Mouse (Mus musculus) activated CD4-positive, CD25-positive, alpha-beta regulatory T cell, adult 4 months (primary cell): ENCODE results near the gene Pcyt1b. TPM values are rescaled to one million over a fixed set of nuclear protein-coding genes. Genes with fewer than 3 reads are reported as not detected.

Experiments
- ATAC-seq: one replicate; pipeline ENCODE4 v1.8.0; 2017
- polyA plus RNA-seq, 2 experiments: library from polyadenylated mRNA; unstranded; fragments of 100-300 nt; shearing (Covaris generic); gene quantifications; one replicate each; pipeline ENCODE4 v1.2.1; 2017

The Pcyt1b gene
- polyA plus RNA-seq = 1 to 10 TPM; 1.7 to 2.4 TPM

GRCm38 (mm10) chrX:93654218-93655002 is at the start of gene Pcyt1b:
Gene Pcyt1b, plus strand, starts transcription at chrX:93654863.
- ATAC-seq = no peak

DNA sequence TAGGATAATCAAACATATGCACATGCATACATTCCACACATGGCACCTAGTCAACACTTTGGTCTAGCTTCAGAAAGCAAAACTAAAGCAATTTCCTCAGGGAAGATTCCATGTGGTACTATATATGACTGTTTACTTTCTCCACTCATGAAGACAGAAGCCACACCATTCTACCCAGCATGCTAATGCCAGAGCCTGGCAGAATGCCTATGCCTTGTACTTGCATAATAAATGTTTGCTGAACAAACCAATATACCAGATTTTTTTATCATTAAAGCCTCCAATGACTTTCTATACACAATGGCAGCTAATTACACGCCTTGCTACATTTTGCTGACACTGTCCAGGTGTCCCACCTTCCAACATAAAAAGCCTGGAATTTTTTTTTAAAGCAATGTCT is 24.4 kb upstream of the Pcyt1b start:
- no peak for ATAC-seq

GRCm38 (mm10) chrX:93631657-93632449 is 22.8 kb upstream of the Pcyt1b start, which contains the start of gene Pola1:
Gene Pola1, minus strand, starts transcription at chrX:93632155.
- peak; percentile 95 for ATAC-seq

- ATAC-seq = no peak
Measured at GRCm38 (mm10) chrX:93634861-93635375, 19.7 kb upstream of the Pcyt1b start.

DNA sequence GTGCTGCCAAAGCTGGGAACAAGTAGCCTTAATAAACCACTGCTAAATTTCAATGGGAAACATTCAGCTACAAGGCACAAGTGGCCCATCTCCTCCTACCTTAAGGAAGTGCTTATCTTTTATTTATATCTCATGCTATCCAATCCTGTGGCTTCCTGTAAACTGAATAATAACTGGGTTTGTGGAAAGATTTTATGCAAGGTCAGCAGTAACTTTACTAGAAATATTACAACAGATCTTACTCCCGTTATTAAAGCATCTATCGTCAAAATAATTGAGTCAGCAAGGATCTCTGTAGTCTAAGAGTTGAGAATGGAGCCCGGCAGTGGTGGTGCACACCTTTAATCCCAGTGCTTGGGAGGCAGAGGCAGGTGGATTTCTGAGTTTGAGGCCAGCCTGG is 11.1 kb upstream of the Pcyt1b start:
- ATAC-seq = no peak

- no peak for ATAC-seq
Measured at GRCm38 (mm10) chrX:93644022-93644421, 10.6 kb upstream of the Pcyt1b start.

DNA sequence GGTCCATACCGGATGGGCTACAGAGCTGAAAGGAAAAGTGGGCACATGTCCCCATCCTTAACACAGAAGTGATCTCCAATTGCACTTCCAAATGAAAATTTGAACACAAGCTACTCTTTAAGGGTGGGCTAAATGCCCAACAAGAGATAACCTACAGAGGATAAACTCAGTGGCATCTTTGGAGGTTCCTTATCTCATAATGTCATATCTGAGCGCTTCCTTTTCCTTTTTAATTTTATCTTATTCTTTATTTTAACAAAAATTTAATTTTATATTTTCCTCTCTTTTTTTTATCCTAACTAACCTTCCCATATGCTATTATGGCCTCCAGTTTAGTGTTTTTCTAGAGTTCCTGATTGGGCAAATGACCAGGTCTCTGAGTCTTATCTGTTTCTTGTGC is 3.9 kb upstream of the Pcyt1b start:
- ATAC-seq = no peak

DNA sequence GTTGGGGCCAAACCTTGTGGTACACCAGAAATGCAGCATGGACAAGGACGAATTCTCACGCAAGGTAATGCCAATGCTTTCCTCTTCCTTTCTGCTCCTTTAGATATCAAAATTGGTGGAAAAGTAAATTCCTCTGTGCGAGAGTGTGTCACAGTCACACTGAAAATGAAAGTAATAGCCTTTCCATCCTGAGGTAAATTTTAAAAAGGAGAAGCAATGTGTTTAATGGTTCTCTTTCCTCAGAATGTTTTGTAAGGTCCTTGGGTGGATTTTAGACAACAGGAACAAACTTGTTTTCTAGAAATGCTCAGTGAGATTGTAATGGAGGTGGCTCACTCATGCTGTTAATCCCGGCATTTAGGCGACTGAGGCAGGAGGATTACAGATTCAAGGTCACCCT is 490 bp downstream of the Pcyt1b start:
- ATAC-seq = no peak

GRCm38 (mm10) chrX:93663919-93664586 is 9.4 kb downstream of the Pcyt1b start:
- ATAC-seq = no peak

- ATAC-seq = no peak
Measured at GRCm38 (mm10) chrX:93664787-93665186, 10.1 kb downstream of the Pcyt1b start.

- ATAC-seq = no peak
Measured at GRCm38 (mm10) chrX:93674432-93674831, 19.8 kb downstream of the Pcyt1b start.

DNA sequence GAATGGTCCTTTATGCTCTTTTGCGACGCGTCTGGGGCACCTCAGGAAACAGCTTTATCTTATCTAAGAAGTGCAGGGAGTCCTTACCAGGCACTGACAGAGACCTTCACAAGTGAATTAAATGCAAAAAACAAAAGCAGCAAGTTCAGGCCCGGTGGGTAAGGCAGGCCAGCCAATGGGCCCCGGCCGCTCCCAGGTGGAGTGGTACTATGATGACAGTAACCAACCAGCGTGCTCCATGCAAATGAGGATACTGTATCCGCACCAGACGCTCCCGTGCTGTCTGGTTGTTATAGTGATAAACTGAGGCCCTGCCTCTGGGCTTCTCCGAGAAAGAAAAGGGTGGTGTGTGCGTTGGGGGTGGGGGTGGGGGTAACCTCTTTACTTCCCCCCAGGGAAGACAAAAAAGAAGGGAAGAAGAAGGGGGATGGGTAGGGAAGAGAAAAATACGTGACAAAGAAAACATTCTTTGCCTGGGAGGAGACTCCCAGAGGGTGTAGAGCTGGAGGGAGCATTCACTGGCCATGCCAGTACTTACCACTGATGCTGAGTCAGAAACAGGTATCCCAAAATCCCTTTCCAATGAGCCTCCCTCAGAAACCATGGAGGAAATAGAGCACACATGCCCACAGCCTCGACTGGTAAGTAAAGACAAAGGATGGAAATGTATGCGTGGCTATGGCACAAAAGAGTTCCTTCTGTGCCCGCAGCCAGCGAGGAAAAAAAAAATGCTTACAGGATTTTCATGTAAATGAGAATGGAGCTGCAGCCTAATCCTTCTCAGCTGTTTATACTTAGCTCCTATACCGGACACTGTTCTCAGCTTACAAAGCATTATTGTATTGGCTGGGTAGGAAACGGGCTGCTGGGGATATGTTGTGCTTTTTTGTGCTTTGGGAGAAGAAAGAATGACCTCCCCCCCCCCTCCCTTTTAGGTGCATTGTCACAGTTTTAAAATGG is 20.5 kb downstream of the Pcyt1b start:
- ATAC-seq = peak; percentile 100

DNA sequence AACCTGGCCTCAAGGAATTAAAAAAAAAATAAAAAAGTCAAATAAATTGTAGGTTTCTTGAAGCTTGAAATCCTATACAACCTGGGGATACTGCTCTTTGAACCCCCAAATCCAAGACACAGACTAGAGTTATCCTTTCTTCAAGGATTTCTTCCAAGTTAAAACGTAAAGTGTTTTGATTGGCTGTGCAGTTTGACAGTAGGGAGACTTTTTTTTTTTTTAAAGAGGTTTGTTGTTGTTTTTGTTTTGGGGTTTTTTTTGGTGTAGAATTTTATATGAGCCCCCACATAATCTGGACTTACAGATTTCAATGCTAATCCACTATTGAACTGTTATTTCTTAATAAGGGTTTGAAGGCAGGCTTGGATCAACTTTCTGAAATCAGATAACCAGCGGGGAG is 21.6 kb downstream of the Pcyt1b start:
- ATAC-seq = no peak

DNA sequence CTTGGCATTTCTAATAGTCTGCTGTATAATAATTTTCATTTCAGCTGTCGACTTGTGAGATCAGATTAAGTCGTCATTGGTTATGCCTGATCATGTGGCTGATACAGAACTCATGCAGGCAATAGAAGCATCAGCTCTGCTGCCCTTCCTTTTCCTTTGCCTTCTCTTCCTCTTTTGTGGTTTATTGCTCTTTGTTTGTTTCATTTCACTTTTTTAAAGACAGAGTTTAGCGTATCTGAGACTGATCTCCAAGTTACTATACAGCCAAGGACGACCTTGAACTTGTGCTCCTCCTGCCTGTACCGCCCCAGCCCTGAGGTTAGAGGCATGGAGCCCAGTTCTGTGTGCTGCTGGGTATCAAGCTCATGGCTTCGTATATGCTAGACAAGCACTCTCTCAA is 34.6 kb downstream of the Pcyt1b start:
- peak; percentile 68 for ATAC-seq

DNA sequence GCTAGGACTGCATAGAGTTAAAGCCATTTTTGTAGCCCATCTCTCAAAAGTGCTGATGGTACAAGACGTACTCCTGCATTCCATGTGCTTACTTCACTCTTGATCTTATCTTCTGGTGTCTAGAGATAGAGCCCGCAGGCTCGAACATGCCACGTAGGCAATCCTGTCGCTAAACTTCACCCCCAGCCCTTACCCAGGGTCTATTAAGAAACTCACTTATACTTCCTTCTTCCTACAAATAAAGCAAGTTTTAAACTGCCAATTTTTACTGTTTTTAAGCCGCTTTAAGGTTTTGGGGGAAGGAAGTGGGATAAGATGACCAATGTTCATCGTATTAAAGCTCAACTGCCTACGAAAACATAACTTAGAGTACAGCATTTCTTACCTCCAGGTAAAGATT is 36.0 kb downstream of the Pcyt1b start:
- no peak for ATAC-seq

- no peak for ATAC-seq
Measured at GRCm38 (mm10) chrX:93697596-93697995, 42.9 kb downstream of the Pcyt1b start.

DNA sequence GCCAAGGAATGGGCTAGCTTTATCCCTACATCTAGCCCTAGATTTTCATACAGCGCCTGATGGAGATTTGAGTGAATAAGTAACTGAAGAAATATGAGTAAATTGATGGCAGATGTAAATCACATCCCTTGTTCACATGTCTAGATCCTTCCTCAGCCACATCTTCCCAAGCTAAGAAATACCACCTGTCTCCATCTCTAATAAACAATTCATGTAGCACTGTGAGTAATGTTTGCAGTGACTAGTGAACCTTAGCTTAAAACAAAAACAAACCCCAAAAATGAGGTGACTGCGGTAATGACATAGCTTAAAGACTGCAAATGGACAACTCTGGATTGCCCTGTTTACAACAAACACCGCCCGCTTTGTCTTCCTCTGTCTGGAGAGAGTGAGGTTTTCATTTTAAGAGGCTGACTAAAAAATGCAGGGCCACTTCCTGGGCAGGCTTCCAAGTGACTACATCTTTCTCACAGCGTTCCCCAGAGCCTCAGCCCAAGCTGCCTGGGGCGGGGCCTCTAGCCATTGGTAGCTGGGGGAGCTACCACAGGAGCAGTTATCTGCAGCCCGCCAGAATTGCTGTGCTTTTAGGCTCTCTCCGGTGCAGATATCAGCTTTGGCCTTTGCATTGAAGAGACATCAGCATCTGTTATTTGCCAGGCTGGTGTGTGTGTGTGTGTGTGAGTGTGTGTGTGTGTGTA is 46.0 kb downstream of the Pcyt1b start:
- peak; percentile 96 for ATAC-seq

DNA sequence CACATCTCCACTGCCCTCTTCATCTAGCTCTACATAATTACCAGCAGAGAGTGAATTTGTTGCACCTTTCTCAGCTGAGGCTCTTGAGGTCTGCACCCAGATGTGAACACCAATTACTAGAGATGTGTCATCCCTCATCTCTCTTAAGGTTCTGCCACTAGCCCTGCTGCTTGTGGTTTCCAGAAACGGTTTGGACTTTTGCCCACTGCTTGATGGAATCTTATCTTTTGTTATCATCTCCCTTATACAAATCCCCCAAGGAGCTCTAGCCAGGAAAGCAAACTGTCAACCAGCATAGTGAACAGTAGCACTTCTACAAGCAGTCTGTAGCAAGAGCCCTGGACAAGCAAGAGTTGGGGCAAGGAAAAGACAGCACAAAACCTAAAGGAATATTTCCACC is 57.9 kb downstream of the Pcyt1b start:
- ATAC-seq = no peak

DNA sequence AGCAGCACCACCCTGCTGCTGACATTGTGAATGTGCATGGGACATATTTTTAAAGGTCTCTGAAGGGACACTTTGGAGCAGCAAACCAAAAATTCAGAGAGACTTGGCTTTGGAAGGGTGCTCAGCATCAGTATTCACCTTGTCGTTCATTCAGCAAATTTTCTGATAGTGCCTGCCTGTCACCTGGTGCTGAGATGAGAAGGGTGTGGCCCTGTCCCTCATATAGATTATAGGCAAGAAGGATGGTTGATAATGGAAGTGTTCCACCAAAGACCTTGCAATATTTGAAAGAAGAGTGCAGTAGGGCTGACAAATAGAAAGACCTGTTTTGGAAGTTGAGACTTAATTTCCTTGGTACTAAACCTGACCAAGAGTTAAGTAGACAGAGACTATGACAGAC is 74.9 kb downstream of the Pcyt1b start:
- no peak for ATAC-seq

GRCm38 (mm10) chrX:93730854-93731253 is 76.2 kb downstream of the Pcyt1b start:
- ATAC-seq = no peak

- no peak for ATAC-seq
Measured at GRCm38 (mm10) chrX:93732407-93732806, 77.7 kb downstream of the Pcyt1b start.
